Mouse (Mus musculus) stomach, embryonic 16.5 days (tissue): Measurements from ENCODE around the gene Elane. TPM values are rescaled to one million over a fixed set of nuclear protein-coding genes. Genes with fewer than 3 reads are reported as not detected.
A peak's percentile ranks its signal among the peaks of the same experiment; 100 is the strongest.

ENCODE experiments used
- ATAC-seq: fragments of 200-750 bp; cut with Nextera tagmentation; 2 replicates; pipeline ENCODE4 v1.8.0; 2017; ENCODE audit warnings: moderate number of reproducible peaks, moderate TSS enrichment; ENCODE audit not compliant: insufficient read depth, low FRiP score
- H3K27ac ChIP-seq: fragments of 300-500 bp; sonication (generic); 2 replicates; pipeline ENCODE4 v1.5.1; 2014; ENCODE audit warnings: low read length
- H3K27me3 ChIP-seq: fragments of 300-500 bp; sonication (generic); 2 replicates; pipeline ENCODE4 v1.6.1; 2014; ENCODE audit warnings: low read length, control low read depth, mixed read lengths; ENCODE audit not compliant: control insufficient read depth, insufficient read depth
- H3K36me3 ChIP-seq: fragments of 300-500 bp; sonication (generic); 2 replicates; pipeline ENCODE4 v1.6.1; 2014; ENCODE audit warnings: low read length; ENCODE audit not compliant: control insufficient read depth, insufficient read depth
- H3K4me1 ChIP-seq: fragments of 300-500 bp; sonication (generic); 2 replicates; pipeline ENCODE4 v1.6.1; 2014; ENCODE audit warnings: low read length, control low read depth, mixed read lengths; ENCODE audit not compliant: control insufficient read depth, insufficient read depth
- H3K4me2 ChIP-seq: fragments of 300-500 bp; sonication (generic); 2 replicates; pipeline ENCODE4 v1.6.1; 2014; ENCODE audit warnings: low read depth, low read length, mixed read lengths
- H3K4me3 ChIP-seq: fragments of 300-500 bp; sonication (generic); replicated peaks from 2 replicates; pipeline ENCODE4 v1.5.1; 2014; ENCODE audit warnings: mild to moderate bottlenecking, low read length
- H3K9ac ChIP-seq: fragments of 300-500 bp; sonication (generic); 2 replicates; pipeline ENCODE4 v1.6.1; 2014; ENCODE audit warnings: low read length
- H3K9me3 ChIP-seq: fragments of 300-500 bp; sonication (generic); replicated peaks from 2 replicates; pipeline ENCODE4 v1.6.1; 2016; ENCODE audit warnings: low read length, control low read depth; ENCODE audit not compliant: control insufficient read depth
- WGBS: fragments of 180-500 bp; shearing (Covaris S2); extraction: QIAGEN DNeasy Blood & Tissue Kit; methylation state at CpG from one replicate; pipeline ENCODE4 v1.1.7; 2014; 5-methylcytosine and 5-hydroxymethylcytosine counted together
- polyA plus RNA-seq: library from polyadenylated mRNA; unstranded; fragments of >200 nt; fragmentation: Nextera tagmentation; extraction: Ambion mirVana; gene quantifications from 2 replicates; pipeline ENCODE4 v1.2.1, GENCODE M21; 2015

The Elane gene
- polyA plus RNA-seq, 1 experiment from 2014 or later = 9.8 TPM

GRCm38 (mm10) chr10:79907415-79907814, 21.4 kb downstream of the Elane start:
- Histone ChIP-seq H3K27ac (no peak overlapping the region), H3K4me3 (no peak overlapping the region), H3K4me2 (no peak overlapping the region), H3K36me3 (peaks cover 33% of the 10 kb centered on the region), H3K27me3 (no peaks in the 10 kb centered on the region), H3K4me1 (peaks cover 6% of the 10 kb centered on the region; the same call in 1 of the 2 replicates), H3K9ac (no peak overlapping the region), H3K9me3 (no peaks in the 10 kb centered on the region)
- 91% methylated on average over 10 of the region's 10 CpGs for WGBS
- ATAC-seq = no peak

GRCm38 (mm10) chr10:79908167-79909091, 22.4 kb downstream of the Elane start, which contains the start of gene Med16:
Gene Med16 (minus strand): TSS chr10:79908923.
- Histone ChIP-seq H3K9me3 (no peaks in the 10 kb centered on the region), H3K27ac (peak within 1 kb of the TSS; percentile 93), H3K4me2 (peak within 1 kb of the TSS; percentile 53), H3K27me3 (no peaks in the 10 kb centered on the region), H3K4me1 (peaks cover 6% of the 10 kb centered on the region), H3K9ac (peak within 1 kb of the TSS; percentile 84), H3K36me3 (peaks cover 30% of the 10 kb centered on the region), H3K4me3 (peak within 1 kb of the TSS; percentile 62)
- 1% methylated on average over 52 of the region's 52 CpGs for WGBS
- peak; percentile 97 for ATAC-seq

GRCm38 (mm10) chr10:79909092-79909922, 23.3 kb downstream of the Elane start:
- H3K27me3 ChIP-seq = no peaks in the 10 kb centered on the region
- H3K9me3 ChIP-seq = no peaks in the 10 kb centered on the region
- 19% methylated on average over 14 of the region's 14 CpGs for WGBS
- peak overlapping the region; percentile 8 for H3K4me3 ChIP-seq
- H3K27ac ChIP-seq = peak overlapping the region; percentile 85
- H3K4me1 ChIP-seq = peaks cover 11% of the 10 kb centered on the region
- H3K4me2 ChIP-seq = peak overlapping the region; percentile 39
- H3K36me3 ChIP-seq = peaks cover 26% of the 10 kb centered on the region
- peak overlapping the region; percentile 34 for H3K9ac ChIP-seq
- peak; percentile 51; the same call in 1 of the 2 replicates for ATAC-seq

- peaks cover 23% of the 10 kb centered on the region for H3K4me1 ChIP-seq
- 93% methylated on average over 4 of the region's 4 CpGs for WGBS
- H3K4me2 ChIP-seq = no peak within 1 kb of the TSS
- no peaks in the 10 kb centered on the region for H3K9me3 ChIP-seq
- H3K36me3 ChIP-seq = peaks cover 16% of the 10 kb centered on the region; the same call in 1 of the 2 replicates
- no peak within 1 kb of the TSS for H3K4me3 ChIP-seq
- peak within 1 kb of the TSS; percentile 34 for H3K9ac ChIP-seq
- H3K27me3 ChIP-seq = no peaks in the 10 kb centered on the region
- peak within 1 kb of the TSS; percentile 85; the same call in 1 of the 2 replicates for H3K27ac ChIP-seq
- no peak for ATAC-seq
These were observed 24.5 kb downstream of the Elane start, which contains the start of gene Gm26602 for GRCm38 (mm10) chr10:79910556-79910955. Gene Gm26602 (plus strand): TSS chr10:79910856.

- WGBS = 65% methylated on average over 20 of the region's 20 CpGs
- no peaks in the 10 kb centered on the region for H3K9me3 ChIP-seq
- H3K36me3 ChIP-seq = 0 out of 2 replicates have a peak, but pooled peaks cover 8% of the 10 kb centered on the region
- no peaks in the 10 kb centered on the region for H3K27me3 ChIP-seq
- ATAC-seq = no peak
- H3K27ac ChIP-seq = no peak overlapping the region
- H3K4me2 ChIP-seq = no peak overlapping the region
- peaks cover 30% of the 10 kb centered on the region for H3K4me1 ChIP-seq
- H3K9ac ChIP-seq = no peak overlapping the region
- no peak overlapping the region for H3K4me3 ChIP-seq
These were observed 26.4 kb downstream of the Elane start for GRCm38 (mm10) chr10:79912412-79912811.

GRCm38 (mm10) chr10:79914131-79914947, 28.3 kb downstream of the Elane start:
- H3K4me2 ChIP-seq = peak overlapping the region; percentile 93; the same call in 1 of the 2 replicates
- H3K4me3 ChIP-seq = no peak overlapping the region; the same call in 1 of the 2 replicates
- H3K27me3 ChIP-seq = peaks cover 17% of the 10 kb centered on the region
- H3K36me3 ChIP-seq = 0 out of 2 replicates have a peak, but pooled peaks cover 8% of the 10 kb centered on the region
- 63% methylated on average over 11 of the region's 11 CpGs for WGBS
- no peaks in the 10 kb centered on the region for H3K9me3 ChIP-seq
- no peak for ATAC-seq
- peaks cover 38% of the 10 kb centered on the region for H3K4me1 ChIP-seq
- peak overlapping the region; percentile 63 for H3K9ac ChIP-seq
- H3K27ac ChIP-seq = peak overlapping the region; percentile 88

- ATAC-seq = peak; percentile 19; the same call in 1 of the 2 replicates
- H3K36me3 ChIP-seq = 0 out of 2 replicates have a peak, but pooled peaks cover 4% of the 10 kb centered on the region
- no peaks in the 10 kb centered on the region for H3K9me3 ChIP-seq
- H3K9ac ChIP-seq = peak overlapping the region; percentile 63
- peaks cover 24% of the 10 kb centered on the region for H3K27me3 ChIP-seq
- peak overlapping the region; percentile 72 for H3K4me3 ChIP-seq
- WGBS = 60% methylated on average over 6 of the region's 7 CpGs
- peaks cover 37% of the 10 kb centered on the region for H3K4me1 ChIP-seq
- peak overlapping the region; percentile 93 for H3K4me2 ChIP-seq
- H3K27ac ChIP-seq = peak overlapping the region; percentile 88
These were observed 29.0 kb downstream of the Elane start for GRCm38 (mm10) chr10:79914948-79915596.

- H3K4me1 ChIP-seq = peaks cover 39% of the 10 kb centered on the region
- 5% methylated on average over 8 of the region's 8 CpGs for WGBS
- H3K4me2 ChIP-seq = peak overlapping the region; percentile 93
- 0 out of 2 replicates have a peak, but pooled peaks cover 4% of the 10 kb centered on the region for H3K36me3 ChIP-seq
- no peak for ATAC-seq
- peaks cover 34% of the 10 kb centered on the region for H3K27me3 ChIP-seq
- H3K4me3 ChIP-seq = peak overlapping the region; percentile 72
- H3K27ac ChIP-seq = peak overlapping the region; percentile 76
- peak overlapping the region; percentile 91 for H3K9ac ChIP-seq
- H3K9me3 ChIP-seq = no peaks in the 10 kb centered on the region
These were observed 30.0 kb downstream of the Elane start for GRCm38 (mm10) chr10:79916081-79916480.
